Mouse (Mus musculus): ENCODE results near the gene Erfe. TPM values are rescaled to one million over a fixed set of nuclear protein-coding genes. Genes with fewer than 3 reads are reported as not detected.

Erfe gene
- polyA plus RNA-seq, 1 experiment = 0.14 TPM

Other genes with a start within 250 kb of the Erfe start
- gene Rbm44, start 221.3 kb upstream of the Erfe start, polyA plus RNA-seq (2012; rRNA removed) = 0.05 and 0.15 TPM in 2 replicates
- gene Ramp1, start 186.6 kb upstream of the Erfe start, polyA plus RNA-seq (2012; rRNA removed) = 43.9 and 92.4 TPM in 2 replicates
- gene Ube2f, start 116.1 kb upstream of the Erfe start, polyA plus RNA-seq (2012; rRNA removed) = 35.1 and 37.7 TPM in 2 replicates
- gene Scly, start 68.1 kb upstream of the Erfe start, polyA plus RNA-seq (2012; rRNA removed) = 14.9 and 15.7 TPM in 2 replicates
- gene Espnl, start 44.4 kb upstream of the Erfe start, polyA plus RNA-seq (2012; rRNA removed) = 0.07 and 0.13 TPM in 2 replicates
- gene Klhl30, start 15.4 kb upstream of the Erfe start, polyA plus RNA-seq (2012; rRNA removed) = 0.47 and 0.55 TPM in 2 replicates
- gene Ilkap, start 32.4 kb downstream of the Erfe start, polyA plus RNA-seq (2012; rRNA removed) = 45.7 and 47.1 TPM in 2 replicates
- 27.8 and 37.0 TPM in 2 replicates for gene Hes6, start 47.6 kb downstream of the Erfe start, polyA plus RNA-seq (2012; rRNA removed)
- 6.8 and 6.9 TPM in 2 replicates for gene Per2, start 92.9 kb downstream of the Erfe start, polyA plus RNA-seq (2012; rRNA removed)
- 5.2 and 7.3 TPM in 2 replicates for gene Traf3ip1, start 128.2 kb downstream of the Erfe start, polyA plus RNA-seq (2012; rRNA removed)
- gene Asb1, start 174.1 kb downstream of the Erfe start, polyA plus RNA-seq (2012; rRNA removed) = 9.5 and 10.7 TPM in 2 replicates